ENCODE assay signal across 7 mouse cellular contexts in genomic region chr11:50371911-50372310, GRCm38 (mm10). TPM values are rescaled to one million over a fixed set of nuclear protein-coding genes. Genes with fewer than 3 reads are reported as not detected.
DNase-seq lines count a peak whose midpoint lies in the region; ATAC-seq and TF ChIP-seq lines count a peak whose summit lies in the region.

No protein-coding gene starts in this region.

- WGBS in lung, embryonic 14.5 days, result 86% methylated on average over 1 of the region's 1 CpGs
- 98% methylated on average over 1 of the region's 1 CpGs for WGBS in forebrain, postnatal 0 days
- 89% methylated on average over 1 of the region's 1 CpGs for WGBS in liver, embryonic 12.5 days (ENCODE audit: insufficient replicate concordance)
- 90% methylated on average over 1 of the region's 1 CpGs for WGBS in stomach, embryonic 15.5 days

- DNase-seq in lung, embryonic 14.5 days, result no peak
- DNase-seq in lung, postnatal 14 days, result no peak
- no peak for DNase-seq in forebrain, postnatal 0 days
- DNase-seq in ovary, postnatal 36 days (ENCODE audit: low spot score), result no peak
- DNase-seq in thymus, postnatal 14 days, result no peak

- no peaks in the 10 kb centered on the region for H3K36me3 ChIP-seq in lung, embryonic 14.5 days (ENCODE audit: insufficient read depth)
- no peaks in the 10 kb centered on the region for H3K36me3 ChIP-seq in forebrain, postnatal 0 days (ENCODE audit: insufficient read depth)
- H3K36me3 ChIP-seq in liver, embryonic 12.5 days, result no peaks in the 10 kb centered on the region
- no peaks in the 10 kb centered on the region for H3K36me3 ChIP-seq in stomach, embryonic 15.5 days

- no peaks in the 10 kb centered on the region for H3K9me3 ChIP-seq in lung, embryonic 14.5 days (ENCODE audit: low read depth, low read length)
- H3K9me3 ChIP-seq in forebrain, postnatal 0 days (ENCODE audit: low read length), result no peaks in the 10 kb centered on the region
- no peaks in the 10 kb centered on the region for H3K9me3 ChIP-seq in liver, embryonic 12.5 days (replicated peaks)
- no peaks in the 10 kb centered on the region for H3K9me3 ChIP-seq in stomach, embryonic 15.5 days

- ATAC-seq in lung, embryonic 14.5 days (ENCODE audit: insufficient read depth), result no peak
- ATAC-seq in forebrain, postnatal 0 days, result no peak
- ATAC-seq in liver, embryonic 12.5 days, result no peak
- no peak for ATAC-seq in stomach, embryonic 15.5 days (ENCODE audit: insufficient read depth, low FRiP score, low read depth)

- no peak for TF ChIP-seq CTCF in lung, embryonic 14.5 days (IDR thresholded peaks at IDR 0.05; ENCODE audit: low read depth)
- no peak for TF ChIP-seq CTCF in forebrain, postnatal 0 days (IDR thresholded peaks at IDR 0.05; ENCODE audit: low read depth)

- no peak overlapping the region for H3K27ac ChIP-seq in lung, embryonic 14.5 days (ENCODE audit: low read depth)
- H3K27ac ChIP-seq in forebrain, postnatal 0 days (ENCODE audit: low read depth, low read length), result peak overlapping the region; percentile 92
- H3K27ac ChIP-seq in liver, embryonic 12.5 days, result no peak overlapping the region
- no peak overlapping the region for H3K27ac ChIP-seq in stomach, embryonic 15.5 days

- H3K27me3 ChIP-seq in lung, embryonic 14.5 days (ENCODE audit: insufficient read depth, low read length), result no peaks in the 10 kb centered on the region
- H3K27me3 ChIP-seq in forebrain, postnatal 0 days (ENCODE audit: insufficient read depth, low read length), result no peaks in the 10 kb centered on the region; the same call in 1 of the 2 replicates
- H3K27me3 ChIP-seq in liver, embryonic 12.5 days (replicated peaks), result peaks cover 2% of the 10 kb centered on the region; the same call in 1 of the 2 replicates
- no peaks in the 10 kb centered on the region for H3K27me3 ChIP-seq in stomach, embryonic 15.5 days (replicated peaks)

- H3K4me3 ChIP-seq in lung, embryonic 14.5 days (ENCODE audit: low read depth, low read length), result no peak overlapping the region; the same call in 1 of the 2 replicates
- H3K4me3 ChIP-seq in forebrain, postnatal 0 days (ENCODE audit: low read depth, low read length), result peak overlapping the region; percentile 38; the same call in 1 of the 2 replicates
- peak overlapping the region; percentile 49 for H3K4me3 ChIP-seq in liver, embryonic 12.5 days
- H3K4me3 ChIP-seq in stomach, embryonic 15.5 days (replicated peaks), result peak overlapping the region; percentile 37; the same call in 1 of the 2 replicates

- peak overlapping the region; percentile 76 for H3K4me2 ChIP-seq in lung, embryonic 14.5 days
- H3K4me2 ChIP-seq in forebrain, postnatal 0 days (ENCODE audit: low read depth), result peak overlapping the region; percentile 55
- peak overlapping the region; percentile 71 for H3K4me2 ChIP-seq in liver, embryonic 12.5 days
- H3K4me2 ChIP-seq in stomach, embryonic 15.5 days, result peak overlapping the region; percentile 61

- no peaks in the 10 kb centered on the region; the same call in 1 of the 2 replicates for H3K4me1 ChIP-seq in lung, embryonic 14.5 days (ENCODE audit: insufficient read depth)
- 0 out of 2 replicates have a peak, but pooled peaks cover 3% of the 10 kb centered on the region for H3K4me1 ChIP-seq in forebrain, postnatal 0 days (ENCODE audit: insufficient read depth)
- peaks cover 27% of the 10 kb centered on the region for H3K4me1 ChIP-seq in liver, embryonic 12.5 days
- peaks cover 4% of the 10 kb centered on the region for H3K4me1 ChIP-seq in stomach, embryonic 15.5 days

- H3K9ac ChIP-seq in lung, embryonic 14.5 days, result no peak overlapping the region
- H3K9ac ChIP-seq in forebrain, postnatal 0 days, result peak overlapping the region; percentile 71
- H3K9ac ChIP-seq in liver, embryonic 12.5 days, result peak overlapping the region; percentile 69; the same call in 1 of the 2 replicates
- H3K9ac ChIP-seq in stomach, embryonic 15.5 days, result no peak overlapping the region

RNA-seq across cellular contexts. Expression of gene Hnrnph1, which starts 4.9 kb away (rescaled TPM):
- polyA plus RNA-seq in lung, embryonic 14.5 days (2014; fragmentation: Nextera tagmentation; extraction: Ambion mirVana), result 573 and 582 TPM in 2 replicates
- total RNA-seq in forebrain, postnatal 0 days (2014; rRNA removed), result 325 and 407 TPM in 2 replicates
- polyA plus RNA-seq in forebrain, postnatal 0 days (2015; fragmentation: Nextera tagmentation; extraction: Ambion mirVana), result 297 and 302 TPM in 2 replicates
- polyA plus RNA-seq in liver, embryonic 12.5 days (2016; fragmentation: Nextera tagmentation; extraction: Ambion mirVana), result 160 TPM in 2 replicates
- 363 and 370 TPM in 2 replicates for polyA plus RNA-seq in stomach, embryonic 15.5 days (2015; fragmentation: Nextera tagmentation; extraction: Ambion mirVana)

RNA-seq across cellular contexts. Expression of gene Cby3, which starts 17.6 kb away (rescaled TPM):
- 0.37 and 0.66 TPM in 2 replicates for polyA plus RNA-seq in lung, embryonic 14.5 days (2014; fragmentation: Nextera tagmentation; extraction: Ambion mirVana)
- total RNA-seq in forebrain, postnatal 0 days (2014; rRNA removed), result 0.38 TPM in 1 of 2 replicates, not detected in the other
- polyA plus RNA-seq in forebrain, postnatal 0 days (2015; fragmentation: Nextera tagmentation; extraction: Ambion mirVana), result 0.64 and 1.2 TPM in 2 replicates
- polyA plus RNA-seq in liver, embryonic 12.5 days (2016; fragmentation: Nextera tagmentation; extraction: Ambion mirVana), result 0.18 TPM in 1 of 2 replicates, not detected in the other
- 0.32 and 0.53 TPM in 2 replicates for polyA plus RNA-seq in stomach, embryonic 15.5 days (2015; fragmentation: Nextera tagmentation; extraction: Ambion mirVana)

RNA-seq across cellular contexts. Expression of gene Canx, which starts 46.4 kb away (rescaled TPM):
- 269 and 282 TPM in 2 replicates for polyA plus RNA-seq in lung, embryonic 14.5 days (2014; fragmentation: Nextera tagmentation; extraction: Ambion mirVana)
- 237 and 298 TPM in 2 replicates for total RNA-seq in forebrain, postnatal 0 days (2014; rRNA removed)
- polyA plus RNA-seq in forebrain, postnatal 0 days (2015; fragmentation: Nextera tagmentation; extraction: Ambion mirVana), result 182 and 233 TPM in 2 replicates
- 255 and 264 TPM in 2 replicates for polyA plus RNA-seq in liver, embryonic 12.5 days (2016; fragmentation: Nextera tagmentation; extraction: Ambion mirVana)
- polyA plus RNA-seq in stomach, embryonic 15.5 days (2015; fragmentation: Nextera tagmentation; extraction: Ambion mirVana), result 334 and 361 TPM in 2 replicates

RNA-seq across cellular contexts. Expression of gene Rufy1, which starts 59.0 kb away (rescaled TPM):
- polyA plus RNA-seq in lung, embryonic 14.5 days (2014; fragmentation: Nextera tagmentation; extraction: Ambion mirVana), result 24.4 and 25.9 TPM in 2 replicates
- 20.5 and 22.6 TPM in 2 replicates for total RNA-seq in forebrain, postnatal 0 days (2014; rRNA removed)
- polyA plus RNA-seq in forebrain, postnatal 0 days (2015; fragmentation: Nextera tagmentation; extraction: Ambion mirVana), result 18.3 and 25.0 TPM in 2 replicates
- polyA plus RNA-seq in liver, embryonic 12.5 days (2016; fragmentation: Nextera tagmentation; extraction: Ambion mirVana), result 12.0 and 12.8 TPM in 2 replicates
- 20.5 and 20.7 TPM in 2 replicates for polyA plus RNA-seq in stomach, embryonic 15.5 days (2015; fragmentation: Nextera tagmentation; extraction: Ambion mirVana)

Comparison
In these comparisons a context has a peak if more than half of its experiments do, and no peak if none do; other contexts are left out.
1. H3K9ac ChIP-seq: peak in forebrain, postnatal 0 days (single experiment) and liver, embryonic 12.5 days (single experiment); none in lung, embryonic 14.5 days (single experiment) and stomach, embryonic 15.5 days (single experiment).
2. Peak in every context shown above with its lines, with median percentiles within 50 percentile points of each other: H3K4me2 ChIP-seq.